Mouse (Mus musculus): ENCODE data around the gene Cdkal1.

GRCm38 (mm10) chr13:29403217-29403616 lies 452.3 kb downstream of the Cdkal1 start:
- TF ChIP-seq CTCF (IDR thresholded peaks at IDR 0.05; ENCODE audit: low read depth) = no peak
- TF ChIP-seq EP300 (IDR thresholded peaks at IDR 0.05; ENCODE audit: low read depth) = no peak

Measured in liver, embryonic 14.5 days (tissue).